Mouse (Mus musculus) layer of hippocampus, adult 8-10 months (tissue): ENCODE measurements around the gene Bmp3. TPM values are rescaled to one million over a fixed set of nuclear protein-coding genes. Genes with fewer than 3 reads are reported as not detected.

Experiments used
- DNase-seq, 2 experiments: peaks; one replicate each; pipeline ENCODE4 v3.0.0; 2022; ENCODE audit warnings: low spot score in 2 of 2
- total RNA-seq, 4 experiments: library from RNA; stranded (reverse); gene quantifications; 2 replicates each; pipeline ENCODE4 v1.2.4; 2022

Bmp3 gene
- total RNA-seq, 4 experiments from 2014 or later = 2.6 to 3.8 (median 3.4) TPM

- DNase-seq = no peak
Observed at GRCm38 (mm10) chr5:98900926-98901325, 46.7 kb downstream of the Bmp3 start.

- no peak for DNase-seq
Observed at GRCm38 (mm10) chr5:98902339-98902738, 48.1 kb downstream of the Bmp3 start.

GRCm38 (mm10) chr5:98918716-98919115 is 64.5 kb downstream of the Bmp3 start:
- no peak for DNase-seq

- no peak for DNase-seq
Observed at GRCm38 (mm10) chr5:98921608-98922007, 67.4 kb downstream of the Bmp3 start.

- DNase-seq = no peak
Observed at GRCm38 (mm10) chr5:98922921-98923320, 68.7 kb downstream of the Bmp3 start.

Other genes with a start within 250 kb of the Bmp3 start
- gene Prkg2, start 182.9 kb downstream of the Bmp3 start, total RNA-seq = 1 to 10 TPM; 3.5 to 7.2 (median 3.7) TPM